Mouse (Mus musculus): ENCODE results near the gene Morn1. TPM values are rescaled to one million over a fixed set of nuclear protein-coding genes. Genes with fewer than 3 reads are reported as not detected.

The Morn1 gene
- total RNA-seq, 2 experiments from 2014 or later = 16.0 to 16.3 TPM

GRCm38 (mm10) chr4:155148910-155149698, 62.7 kb downstream of the Morn1 start:
- peak in 1 of 2 experiments; percentile 63 for DNase-seq (ENCODE audit: extremely low spot score in 1 of 2, low spot score in 2 of 2)
- intact Hi-C loops (cut with DNase I) = no loop called here

GRCm38 (mm10) chr4:155149941-155150275, 63.5 kb downstream of the Morn1 start:
- intact Hi-C loops (cut with DNase I) = loop anchor here (5.0 kb wide), 1 partner anchor 67 kb away; no protein-coding TSS in a partner anchor
- DNase-seq (ENCODE audit: extremely low spot score in 1 of 2, low spot score in 2 of 2) = no peak

- DNase-seq (ENCODE audit: extremely low spot score in 1 of 2, low spot score in 2 of 2) = peak in 1 of 2 experiments; percentile 95
- intact Hi-C loops (cut with DNase I) = loop anchor here (5.0 kb wide), 1 partner anchor 67 kb away; no protein-coding TSS in a partner anchor
Measured at GRCm38 (mm10) chr4:155150276-155151113, 64.1 kb downstream of the Morn1 start.

GRCm38 (mm10) chr4:155151221-155151788, 64.9 kb downstream of the Morn1 start:
- DNase-seq (ENCODE audit: extremely low spot score in 1 of 2, low spot score in 2 of 2) = no peak
- intact Hi-C loops (cut with DNase I) = loop anchor here (5.0 kb wide), 1 partner anchor 66 kb away; no protein-coding TSS in a partner anchor

- intact Hi-C loops (cut with DNase I) = loop anchor here (5.0 kb wide), 1 partner anchor 65 kb away; no protein-coding TSS in a partner anchor
- DNase-seq (ENCODE audit: extremely low spot score in 1 of 2, low spot score in 2 of 2) = no peak
Measured at GRCm38 (mm10) chr4:155151845-155152244, 65.5 kb downstream of the Morn1 start.

GRCm38 (mm10) chr4:155152476-155152875, 66.1 kb downstream of the Morn1 start:
- intact Hi-C loops (cut with DNase I) = loop anchor here (5.0 kb wide), 1 partner anchor 65 kb away; no protein-coding TSS in a partner anchor
- DNase-seq (ENCODE audit: extremely low spot score in 1 of 2, low spot score in 2 of 2) = no peak

GRCm38 (mm10) chr4:155153389-155154072, 67.2 kb downstream of the Morn1 start:
- intact Hi-C loops (cut with DNase I) = loop anchor here (5.0 kb wide), 1 partner anchor 64 kb away; no protein-coding TSS in a partner anchor
- no peak for DNase-seq (ENCODE audit: extremely low spot score in 1 of 2, low spot score in 2 of 2)

- DNase-seq (ENCODE audit: extremely low spot score in 1 of 2, low spot score in 2 of 2) = peak in 1 of 2 experiments; percentile 69
- intact Hi-C loops (cut with DNase I) = loop anchor here (5.0 kb wide), 1 partner anchor 62 kb away; no protein-coding TSS in a partner anchor
Measured at GRCm38 (mm10) chr4:155154986-155155385, 68.6 kb downstream of the Morn1 start.

- no peak for DNase-seq (ENCODE audit: extremely low spot score in 1 of 2, low spot score in 2 of 2)
- intact Hi-C loops (cut with DNase I) = no loop called here
Measured at GRCm38 (mm10) chr4:155156734-155157133, 70.4 kb downstream of the Morn1 start.

GRCm38 (mm10) chr4:155157871-155158542, 71.6 kb downstream of the Morn1 start:
- no peak for DNase-seq (ENCODE audit: extremely low spot score in 1 of 2, low spot score in 2 of 2)
- intact Hi-C loops (cut with DNase I) = no loop called here

- no peak for DNase-seq (ENCODE audit: extremely low spot score in 1 of 2, low spot score in 2 of 2)
- intact Hi-C loops (cut with DNase I) = no loop called here
Measured at GRCm38 (mm10) chr4:155158543-155158917, 72.2 kb downstream of the Morn1 start.

- intact Hi-C loops (cut with DNase I) = no loop called here
- DNase-seq (ENCODE audit: extremely low spot score in 1 of 2, low spot score in 2 of 2) = no peak
Measured at GRCm38 (mm10) chr4:155162433-155163319, 76.3 kb downstream of the Morn1 start.

- intact Hi-C loops (cut with DNase I) = no loop called here
- no peak for DNase-seq (ENCODE audit: extremely low spot score in 1 of 2, low spot score in 2 of 2)
Measured at GRCm38 (mm10) chr4:155163320-155163651, 76.9 kb downstream of the Morn1 start.

GRCm38 (mm10) chr4:155163685-155164084, 77.3 kb downstream of the Morn1 start:
- no peak for DNase-seq (ENCODE audit: extremely low spot score in 1 of 2, low spot score in 2 of 2)
- intact Hi-C loops (cut with DNase I) = no loop called here

GRCm38 (mm10) chr4:155164550-155164949, 78.2 kb downstream of the Morn1 start:
- intact Hi-C loops (cut with DNase I) = no loop called here
- peak in 1 of 2 experiments; percentile 86 for DNase-seq (ENCODE audit: extremely low spot score in 1 of 2, low spot score in 2 of 2)

- no peak for DNase-seq (ENCODE audit: extremely low spot score in 1 of 2, low spot score in 2 of 2)
- intact Hi-C loops (cut with DNase I) = no loop called here
Measured at GRCm38 (mm10) chr4:155165861-155166260, 79.5 kb downstream of the Morn1 start.

- intact Hi-C loops (cut with DNase I) = no loop called here
- no peak for DNase-seq (ENCODE audit: extremely low spot score in 1 of 2, low spot score in 2 of 2)
Measured at GRCm38 (mm10) chr4:155168835-155169252, 82.5 kb downstream of the Morn1 start.

All from left cerebral cortex, postnatal 10 days (tissue).